Mouse (Mus musculus) heart, embryonic 16.5 days (tissue): Measurements from ENCODE around the gene Gnat2. TPM values are rescaled to one million over a fixed set of nuclear protein-coding genes. Genes with fewer than 3 reads are reported as not detected.
A peak's percentile ranks its signal among the peaks of the same experiment; 100 is the strongest.

Experiments
- ATAC-seq: fragments of 200-750 bp; cut with Nextera tagmentation; replicated peaks from 2 replicates; pipeline ENCODE4 v1.8.0; 2017; ENCODE audit warnings: moderate number of reproducible peaks; ENCODE audit not compliant: insufficient read depth, low FRiP score; ENCODE audit errors: extremely low read depth
- H3K27ac ChIP-seq: fragments of 300-500 bp; sonication (generic); 2 replicates; pipeline ENCODE4 v1.5.1; 2014; ENCODE audit warnings: mild to moderate bottlenecking, low read length, control low read depth, moderate library complexity
- H3K27me3 ChIP-seq: fragments of 300-500 bp; sonication (generic); 2 replicates; pipeline ENCODE4 v1.6.1; 2014; ENCODE audit warnings: low read length, mixed read lengths; ENCODE audit not compliant: control insufficient read depth, insufficient read depth
- H3K36me3 ChIP-seq: fragments of 300-500 bp; sonication (generic); 2 replicates; pipeline ENCODE4 v1.6.1; 2014; ENCODE audit not compliant: control insufficient read depth, insufficient read depth
- H3K4me1 ChIP-seq: fragments of 300-500 bp; sonication (generic); 2 replicates; pipeline ENCODE4 v1.6.1; 2014; ENCODE audit warnings: low read length, mixed read lengths; ENCODE audit not compliant: control insufficient read depth, insufficient read depth
- H3K4me2 ChIP-seq: fragments of 300-500 bp; sonication (generic); 2 replicates; pipeline ENCODE4 v1.6.1; 2014; ENCODE audit warnings: low read depth, mild to moderate bottlenecking, control low read depth, low read length
- H3K4me3 ChIP-seq: fragments of 300-500 bp; sonication (generic); 2 replicates; pipeline ENCODE4 v1.5.1; 2014; ENCODE audit warnings: mild to moderate bottlenecking, control low read depth, low read length
- H3K9ac ChIP-seq: fragments of 300-500 bp; sonication (generic); 2 replicates; pipeline ENCODE4 v1.6.1; 2014; ENCODE audit warnings: low read length, control low read depth
- H3K9me3 ChIP-seq: fragments of 300-500 bp; sonication (generic); replicated peaks from 2 replicates; pipeline ENCODE4 v1.6.1; 2016; ENCODE audit warnings: low read length; ENCODE audit not compliant: control insufficient read depth
- WGBS: fragments of 180-500 bp; shearing (Covaris S2); extraction: QIAGEN DNeasy Blood & Tissue Kit; methylation state at CpG from one replicate; pipeline ENCODE4 v1.1.7; 2014; 5-methylcytosine and 5-hydroxymethylcytosine counted together
- polyA plus RNA-seq: library from polyadenylated mRNA; unstranded; fragments of >200 nt; fragmentation: Nextera tagmentation; extraction: Ambion mirVana; gene quantifications from 2 replicates; pipeline ENCODE4 v1.2.1, GENCODE M21; 2015

The Gnat2 gene
- polyA plus RNA-seq, 1 experiment from 2014 or later, result 0.71 TPM

GRCm38 (mm10) chr3:108134701-108135100, 42.1 kb downstream of the Gnat2 start:
- H3K36me3 ChIP-seq, result peaks cover under 1% of the 10 kb centered on the region; the same call in 1 of the 2 replicates
- 57% methylated on average over 11 of the region's 11 CpGs for WGBS
- H3K9me3 ChIP-seq, result no peaks in the 10 kb centered on the region
- no peak overlapping the region for H3K4me3 ChIP-seq
- H3K27me3 ChIP-seq, result no peaks in the 10 kb centered on the region
- no peak; the same call in 1 of the 2 replicates for ATAC-seq
- H3K4me1 ChIP-seq, result peaks cover 36% of the 10 kb centered on the region
- no peak overlapping the region for H3K9ac ChIP-seq
- H3K27ac ChIP-seq, result no peak overlapping the region
- H3K4me2 ChIP-seq, result no peak overlapping the region

GRCm38 (mm10) chr3:108139113-108139512, 46.5 kb downstream of the Gnat2 start:
- no peak for ATAC-seq
- no peaks in the 10 kb centered on the region for H3K9me3 ChIP-seq
- no peak overlapping the region for H3K9ac ChIP-seq
- H3K27me3 ChIP-seq, result no peaks in the 10 kb centered on the region
- no peak overlapping the region for H3K27ac ChIP-seq
- H3K4me3 ChIP-seq, result no peak overlapping the region
- H3K4me2 ChIP-seq, result no peak overlapping the region
- H3K4me1 ChIP-seq, result peaks cover 13% of the 10 kb centered on the region
- WGBS, result 80% methylated on average over 1 of the region's 1 CpGs
- H3K36me3 ChIP-seq, result peaks cover 3% of the 10 kb centered on the region; the same call in 1 of the 2 replicates

GRCm38 (mm10) chr3:108140786-108141185, 48.2 kb downstream of the Gnat2 start:
- ATAC-seq, result no peak

DNA sequence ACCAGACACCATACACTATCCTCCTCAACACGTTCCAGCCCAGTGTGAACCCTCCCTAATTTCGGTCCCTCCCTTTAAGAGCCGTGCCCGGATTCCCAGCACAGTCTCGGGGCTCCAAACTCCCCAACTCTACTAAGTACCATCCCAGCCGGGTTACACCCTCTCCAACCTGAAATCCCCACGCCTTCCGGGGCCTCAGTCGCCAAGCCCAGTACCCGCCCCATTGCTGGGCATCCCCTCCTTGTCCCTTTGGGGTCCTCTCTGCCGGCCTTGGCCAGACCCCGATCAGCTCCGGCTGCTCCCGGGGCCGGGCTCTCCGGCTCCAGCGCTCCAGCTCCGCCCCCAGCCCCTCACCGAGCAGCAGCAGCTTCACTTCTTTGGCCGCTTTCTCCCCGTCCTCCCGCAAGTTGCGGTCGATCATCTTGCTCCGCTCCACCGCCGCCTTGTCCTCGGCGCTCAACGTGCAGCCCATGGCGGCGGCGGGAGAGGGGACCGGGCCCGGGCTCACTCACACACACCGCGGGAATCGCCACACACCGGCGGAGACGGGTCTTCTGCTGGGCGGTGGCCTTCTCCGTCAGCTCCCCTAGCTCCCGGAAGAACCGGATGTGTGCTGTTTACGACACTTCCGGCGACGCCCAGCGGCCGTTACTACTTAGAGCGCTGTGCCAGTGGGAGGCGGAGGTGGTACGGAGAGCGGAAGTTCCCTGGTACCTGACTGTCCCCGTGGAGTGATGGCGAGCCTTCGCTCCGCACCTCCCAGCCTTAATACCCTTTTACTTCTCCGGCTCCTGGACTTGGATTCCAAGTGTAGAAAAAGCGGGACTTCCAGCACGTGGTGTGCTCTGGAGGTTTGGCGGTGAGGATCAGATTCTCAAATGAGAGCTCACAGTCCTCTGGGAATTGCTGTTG, 53.2 kb downstream of the Gnat2 start, which contains the start of gene Gnai3:
Gene Gnai3, minus strand, starts transcription at position 613 of the 912 bp plus-strand sequence.
- Histone ChIP-seq H3K4me3 (peak within 1 kb of the TSS; percentile 78), H3K9ac (peak within 1 kb of the TSS; percentile 82), H3K36me3 (no peaks in the 10 kb centered on the region), H3K4me2 (peak within 1 kb of the TSS; percentile 79), H3K9me3 (no peaks in the 10 kb centered on the region), H3K4me1 (peaks cover 25% of the 10 kb centered on the region), H3K27me3 (no peaks in the 10 kb centered on the region), H3K27ac (peak within 1 kb of the TSS; percentile 95)
- peak; percentile 92 for ATAC-seq
- under 1% methylated on average over 63 of the region's 63 CpGs for WGBS

More at GRCm38 (mm10) chr3:108140786-108141185, 48.2 kb downstream of the Gnat2 start:
- Histone ChIP-seq H3K9me3 (no peaks in the 10 kb centered on the region), H3K27ac (no peak overlapping the region), H3K9ac (no peak overlapping the region), H3K27me3 (no peaks in the 10 kb centered on the region), H3K4me1 (peaks cover 18% of the 10 kb centered on the region), H3K4me3 (no peak overlapping the region), H3K36me3 (peaks cover 3% of the 10 kb centered on the region; the same call in 1 of the 2 replicates), H3K4me2 (no peak overlapping the region)
- WGBS, result 75% methylated on average over 4 of the region's 4 CpGs

GRCm38 (mm10) chr3:108146671-108147070, 54.1 kb downstream of the Gnat2 start:
- ATAC-seq, result no peak
- Histone ChIP-seq H3K9ac (peak overlapping the region; percentile 82), H3K36me3 (no peaks in the 10 kb centered on the region), H3K4me2 (peak overlapping the region; percentile 79), H3K4me3 (peak overlapping the region; percentile 78), H3K27me3 (no peaks in the 10 kb centered on the region), H3K9me3 (no peaks in the 10 kb centered on the region), H3K4me1 (peaks cover 25% of the 10 kb centered on the region), H3K27ac (peak overlapping the region; percentile 95; the same call in 1 of the 2 replicates)
- WGBS, result 50% methylated on average over 5 of the region's 5 CpGs

DNA sequence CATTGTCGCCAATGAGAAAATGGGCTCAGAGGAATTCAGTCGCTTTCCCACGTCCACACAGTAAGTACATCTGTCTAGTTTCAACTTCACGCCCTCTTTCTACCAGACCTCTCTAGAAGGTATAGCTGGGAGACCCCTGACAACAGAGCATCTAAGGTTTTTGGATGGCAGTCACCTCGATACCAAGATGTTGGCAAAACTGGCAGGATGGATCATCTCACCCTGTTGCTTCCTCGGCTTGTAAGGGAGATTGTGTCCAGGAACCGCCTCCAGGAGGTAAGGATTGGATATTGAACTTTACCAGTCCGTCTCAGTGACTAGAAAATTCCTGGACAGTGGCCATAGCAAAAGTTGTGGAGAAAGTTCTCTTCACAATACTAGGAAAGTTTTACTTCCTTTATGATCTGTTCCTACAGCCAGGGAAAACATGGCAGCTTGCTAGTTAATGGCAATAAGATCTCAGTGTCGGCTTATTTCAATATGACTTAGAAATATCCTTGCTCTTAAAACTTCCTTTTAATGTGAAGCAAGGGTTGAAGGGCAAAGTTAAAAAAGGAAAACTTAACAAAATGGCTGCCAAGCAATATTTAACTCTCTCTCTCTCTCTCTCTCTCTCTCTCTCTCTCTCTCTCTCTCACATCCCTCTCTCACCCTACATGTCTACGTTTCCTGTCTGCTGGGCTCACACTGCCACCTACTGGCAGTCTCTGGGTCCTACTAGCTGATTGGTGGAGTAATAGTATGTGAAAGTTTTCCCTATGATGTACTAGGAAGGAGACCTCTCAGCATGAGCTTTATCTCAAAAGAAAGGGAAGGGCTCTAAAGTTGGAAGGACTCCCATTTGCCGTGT, 55.0 kb downstream of the Gnat2 start:
- ATAC-seq, result peak; percentile 55
- H3K27ac ChIP-seq, result peak overlapping the region; percentile 43; the same call in 1 of the 2 replicates
- peak overlapping the region; percentile 21; the same call in 1 of the 2 replicates for H3K4me2 ChIP-seq
- no peaks in the 10 kb centered on the region for H3K9me3 ChIP-seq
- H3K9ac ChIP-seq, result no peak overlapping the region
- H3K36me3 ChIP-seq, result no peaks in the 10 kb centered on the region
- no peaks in the 10 kb centered on the region for H3K27me3 ChIP-seq
- H3K4me3 ChIP-seq, result no peak overlapping the region
- 62% methylated on average over 11 of the region's 11 CpGs for WGBS
- peaks cover 25% of the 10 kb centered on the region for H3K4me1 ChIP-seq

Other genes starting within 250 kb of the Gnat2 start
- gene Eps8l3, start 215.6 kb upstream of the Gnat2 start, polyA plus RNA-seq, result 0.64 TPM in 1 of 2 replicates, not detected in the other
- 118 and 121 TPM in 2 replicates for gene Gstm5, start 197.0 kb upstream of the Gnat2 start, polyA plus RNA-seq
- gene Gstm7, start 161.0 kb upstream of the Gnat2 start, polyA plus RNA-seq, result 26.8 and 28.1 TPM in 2 replicates
- 11.7 and 12.2 TPM in 2 replicates for gene Gstm6, start 149.0 kb upstream of the Gnat2 start, polyA plus RNA-seq
- 0.12 and 0.22 TPM in 2 replicates for gene Gstm3, start 123.5 kb upstream of the Gnat2 start, polyA plus RNA-seq
- gene Gstm2, start 106.3 kb upstream of the Gnat2 start, polyA plus RNA-seq, result 79.3 and 81.3 TPM in 2 replicates
- 111 and 113 TPM in 2 replicates for gene Gstm1, start 74.8 kb upstream of the Gnat2 start, polyA plus RNA-seq
- 16.6 and 17.6 TPM in 2 replicates for gene Gstm4, start 47.9 kb upstream of the Gnat2 start, polyA plus RNA-seq
- 27.1 and 29.2 TPM in 2 replicates for gene Ampd2, start 6.1 kb upstream of the Gnat2 start, polyA plus RNA-seq
- 77.0 and 85.5 TPM in 2 replicates for gene Gnai3, start 53.4 kb downstream of the Gnat2 start, polyA plus RNA-seq
- gene Gpr61, start 62.1 kb downstream of the Gnat2 start, polyA plus RNA-seq, result 0.05 and 0.12 TPM in 2 replicates
- 2.5 and 3.5 TPM in 2 replicates for gene Amigo1, start 93.5 kb downstream of the Gnat2 start, polyA plus RNA-seq
- gene Cyb561d1, start 108.4 kb downstream of the Gnat2 start, polyA plus RNA-seq, result 3.2 and 3.5 TPM in 2 replicates
- gene Atxn7l2, start 118.1 kb downstream of the Gnat2 start, polyA plus RNA-seq, result 7.0 and 7.4 TPM in 2 replicates
- gene Sypl2, start 133.9 kb downstream of the Gnat2 start, polyA plus RNA-seq, result 1.8 and 2.3 TPM in 2 replicates
- 193 and 195 TPM in 2 replicates for gene Psma5, start 164.1 kb downstream of the Gnat2 start, polyA plus RNA-seq
- 5.4 and 10.5 TPM in 2 replicates for gene Sort1, start 191.3 kb downstream of the Gnat2 start, polyA plus RNA-seq